Mouse (Mus musculus) heart, postnatal 14 days (tissue): ENCODE results near the gene Khdc1a. TPM values are rescaled to one million over a fixed set of nuclear protein-coding genes. Genes with fewer than 3 reads are reported as not detected.
A peak's percentile ranks its signal among the peaks of the same experiment; 100 is the strongest.
"Not testable (repeated sequence)": the region's sequence is repeated elsewhere in the genome, so short reads cannot be mapped to it uniquely, and the experiment has no call there.

Experiments
- DNase-seq, 2 experiments: peaks; one replicate each; pipeline ENCODE4 v3.0.0; 2021 to 2022
- intact Hi-C: fragments of 180-260 bp; cut with DNase I; formaldehyde crosslinking; loops from one replicate; pipeline ENCODE4 v1.15.1; 2025
- long read RNA-seq, 2 experiments: library from polyadenylated mRNA; stranded (forward); transcript quantifications; one replicate each; pipeline ENCODE4 v2.0.0; 2021
- total RNA-seq, 2 experiments: library from RNA; stranded (reverse); gene quantifications; 2 replicates each; pipeline ENCODE4 v1.2.3; 2021

Gene Khdc1a
- total RNA-seq, result not detected
- long read RNA-seq, experiment 1, result 0 reads
- long read RNA-seq, experiment 2, result 0 reads

DNA sequence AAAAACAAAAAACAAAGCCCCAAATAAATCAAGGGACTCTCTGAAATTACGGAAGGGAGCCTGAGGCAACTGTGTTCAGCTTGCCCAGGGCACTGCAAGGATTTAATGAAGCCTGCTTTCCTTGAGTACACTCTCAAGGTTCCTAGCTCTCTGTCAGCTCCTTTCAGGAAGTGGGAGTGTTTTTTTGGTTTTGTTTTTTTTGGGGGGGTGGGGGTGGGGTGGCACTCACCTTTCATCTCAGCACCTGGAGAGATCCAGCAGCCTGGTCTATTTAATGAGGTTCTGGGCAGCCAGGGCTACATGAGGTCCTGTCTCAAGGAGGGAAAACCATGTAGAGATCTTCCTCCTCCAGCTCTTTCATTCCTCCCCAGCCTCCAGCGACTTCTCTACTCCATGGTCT lies at the start of gene Khdc1a:
Khdc1a (plus strand) TSS at position 301 of the 400 bp plus-strand sequence.
- intact Hi-C loops, result loop anchor here (5.0 to 10.0 kb wide), 2 partner anchors 182 to 415 kb away; no protein-coding TSS in a partner anchor
- DNase-seq, result no peak

DNA sequence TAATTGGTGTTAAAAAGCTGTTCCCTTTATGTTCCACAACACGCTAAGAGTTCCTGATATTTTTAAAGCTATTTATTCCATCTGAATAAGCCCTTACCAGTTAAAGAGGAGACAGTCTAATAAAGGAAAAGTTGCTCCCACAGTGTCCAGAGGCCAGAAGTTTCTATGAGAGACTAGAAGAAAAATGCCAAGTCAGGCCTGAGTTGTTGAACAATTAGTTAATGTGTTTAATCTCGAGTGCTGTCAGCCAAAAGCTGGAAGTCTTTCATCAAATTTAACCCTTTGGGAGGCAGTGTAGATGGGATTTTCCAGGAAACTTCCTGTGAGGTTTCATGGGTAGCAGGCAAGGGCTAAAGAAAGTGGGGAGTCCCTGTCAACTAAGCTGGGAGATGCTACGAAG lies 49.6 kb upstream of the Khdc1a start:
- intact Hi-C loops, result no loop called here
- no peak for DNase-seq

DNA sequence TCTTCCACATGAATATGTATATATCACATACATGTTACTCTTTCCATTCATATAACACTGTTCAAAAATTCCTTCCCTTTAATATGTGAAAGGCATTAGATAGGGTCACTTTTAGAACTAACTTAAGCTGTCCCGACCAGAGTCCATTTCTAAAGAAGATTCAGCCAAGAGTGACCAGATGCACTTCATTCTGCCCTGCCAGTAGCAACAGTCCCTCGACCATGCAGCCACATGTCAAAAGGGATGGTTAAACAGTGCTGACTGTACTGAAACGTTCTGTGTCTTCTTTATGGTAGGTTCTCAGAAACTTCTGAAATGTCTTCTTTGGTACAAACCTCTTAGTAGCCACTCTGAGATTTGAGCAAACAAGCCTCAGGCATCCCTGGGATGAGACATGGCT lies 47.8 kb upstream of the Khdc1a start:
- intact Hi-C loops, result no loop called here
- no peak for DNase-seq

DNA sequence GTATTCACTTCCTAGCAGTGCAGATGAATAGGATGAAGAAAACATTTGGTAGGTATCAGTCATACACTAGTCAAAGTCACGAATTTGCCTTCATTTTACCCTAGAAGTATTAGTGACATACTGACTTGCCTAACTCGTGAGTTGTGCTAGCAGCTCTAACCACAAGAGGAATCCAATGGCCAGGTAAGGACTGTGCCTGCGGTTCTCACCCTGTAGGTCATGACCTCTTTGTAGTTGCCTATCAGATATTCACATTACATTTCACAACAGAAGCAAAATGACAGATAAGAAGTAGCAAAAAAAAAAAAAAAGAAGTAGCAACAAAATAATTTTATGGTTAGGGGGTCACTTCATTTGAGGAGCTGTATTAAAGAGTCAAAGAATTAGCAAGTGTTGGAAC lies 45.3 kb upstream of the Khdc1a start:
- DNase-seq, result no peak
- intact Hi-C loops, result no loop called here

DNA sequence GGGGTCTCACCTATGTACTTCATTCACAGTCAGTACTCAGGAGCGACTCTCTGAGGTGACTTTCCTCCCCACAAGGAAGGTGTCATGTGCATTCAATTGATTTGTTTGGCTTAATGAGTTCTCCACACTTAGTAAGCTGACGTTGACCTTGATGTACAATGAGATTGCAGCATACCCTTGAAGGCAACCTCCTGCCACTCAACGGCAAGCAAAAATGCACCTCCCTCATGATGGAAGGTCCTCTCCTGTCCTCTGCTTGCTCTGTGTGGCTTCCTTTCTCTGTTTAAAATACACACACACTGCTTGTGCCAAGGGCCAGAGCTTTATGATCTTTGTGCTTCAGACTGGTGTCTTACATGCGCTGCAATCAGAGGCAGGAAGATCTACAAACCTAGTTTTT lies 44.8 kb upstream of the Khdc1a start:
- DNase-seq, result no peak
- intact Hi-C loops, result no loop called here

DNA sequence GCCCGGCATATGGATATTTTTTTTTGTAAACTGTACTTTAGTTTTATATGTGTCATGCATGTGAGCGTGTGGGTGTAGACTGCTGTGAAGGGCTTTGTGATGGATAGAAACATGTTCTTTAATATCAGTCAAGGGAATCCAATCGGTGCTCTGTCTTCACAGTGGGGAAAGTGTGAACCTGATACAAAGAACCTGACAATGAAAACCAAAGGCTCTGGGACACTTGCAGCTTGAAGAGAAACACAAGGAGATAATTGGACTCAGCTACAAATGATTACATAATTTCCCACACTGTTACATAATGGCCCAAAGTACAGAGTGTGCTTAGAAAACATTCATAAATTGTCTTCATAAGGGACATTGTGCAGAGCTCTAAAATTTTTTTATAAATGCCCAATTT lies 44.0 kb upstream of the Khdc1a start:
- intact Hi-C loops, result no loop called here
- DNase-seq, result no peak

DNA sequence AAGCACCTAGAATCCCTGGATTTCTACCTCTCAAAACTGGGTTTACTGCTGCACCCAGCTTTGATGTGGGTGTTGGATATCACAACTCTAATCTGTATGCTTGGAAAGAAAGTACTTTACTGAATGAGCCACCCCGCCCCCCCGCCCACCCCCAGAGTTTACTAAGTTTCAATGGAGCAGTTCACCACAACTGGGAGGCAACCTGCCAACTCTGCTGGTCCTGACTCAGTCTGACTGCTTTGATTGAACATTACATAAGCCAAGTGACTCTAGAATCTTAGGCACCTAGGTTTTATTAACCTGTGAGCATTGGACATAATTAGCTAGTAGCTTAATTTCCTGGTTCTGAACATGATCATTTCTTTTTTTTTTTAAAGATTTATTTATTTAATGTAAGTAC lies 35.1 kb upstream of the Khdc1a start:
- no peak for DNase-seq
- intact Hi-C loops, result no loop called here

DNA sequence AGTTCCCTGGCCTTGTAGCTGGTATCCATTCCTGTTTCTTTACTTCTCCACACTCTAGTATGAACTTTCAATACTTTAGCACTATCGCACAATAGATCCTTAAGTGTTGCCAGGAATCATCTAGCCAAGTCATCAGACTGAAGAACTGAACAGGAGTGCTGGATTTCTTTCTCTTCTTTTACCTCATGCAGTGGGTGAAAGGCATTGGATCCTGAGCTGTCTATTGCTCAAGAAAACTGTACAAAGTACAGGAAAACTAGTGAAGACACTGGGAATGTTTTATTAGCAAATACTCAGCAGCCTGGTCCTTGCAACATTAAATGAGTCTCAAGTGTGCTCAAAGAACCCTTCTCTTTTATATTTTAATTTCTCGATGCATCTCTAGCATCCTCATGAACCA lies 33.7 kb upstream of the Khdc1a start:
- no peak for DNase-seq
- intact Hi-C loops, result no loop called here

DNA sequence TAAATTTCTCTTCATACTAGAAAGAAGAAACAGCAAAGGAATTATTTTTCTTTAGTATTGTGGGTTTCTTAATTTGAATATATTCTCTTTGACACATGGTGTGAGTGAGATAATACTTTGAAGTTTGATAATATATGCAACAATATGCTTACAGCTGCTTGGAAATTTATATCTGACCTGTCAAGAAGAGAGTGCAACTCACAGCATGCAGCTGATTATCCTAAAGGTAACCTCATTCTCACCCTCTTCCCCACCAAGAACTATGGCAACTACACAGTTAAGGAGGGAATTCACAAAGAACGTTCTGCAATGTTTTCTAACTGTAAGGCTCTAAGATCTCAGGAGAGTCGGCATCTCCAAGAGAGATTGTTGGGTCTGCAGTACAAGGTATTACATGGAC lies 33.1 kb upstream of the Khdc1a start:
- intact Hi-C loops, result no loop called here
- DNase-seq, result no peak

DNA sequence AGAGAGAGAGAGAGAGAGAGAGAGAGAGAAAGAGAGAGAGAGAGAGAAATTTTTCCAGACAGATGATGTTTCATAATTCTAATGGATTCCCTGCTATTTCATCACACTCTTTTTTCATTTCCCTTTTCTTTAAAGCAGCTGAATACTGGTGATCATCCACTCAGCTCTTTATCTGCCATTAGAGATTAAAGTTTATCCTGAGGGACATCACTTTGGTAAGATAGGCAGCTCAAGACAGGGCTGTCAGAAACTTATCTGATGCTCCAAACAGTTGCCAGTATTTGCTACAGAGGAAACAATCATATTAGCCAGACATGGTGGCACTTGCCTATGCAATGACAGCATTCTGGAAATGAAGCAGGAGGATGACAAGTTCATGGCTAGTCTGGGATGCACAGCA lies 31.2 kb upstream of the Khdc1a start:
- no peak for DNase-seq
- intact Hi-C loops, result no loop called here

DNA sequence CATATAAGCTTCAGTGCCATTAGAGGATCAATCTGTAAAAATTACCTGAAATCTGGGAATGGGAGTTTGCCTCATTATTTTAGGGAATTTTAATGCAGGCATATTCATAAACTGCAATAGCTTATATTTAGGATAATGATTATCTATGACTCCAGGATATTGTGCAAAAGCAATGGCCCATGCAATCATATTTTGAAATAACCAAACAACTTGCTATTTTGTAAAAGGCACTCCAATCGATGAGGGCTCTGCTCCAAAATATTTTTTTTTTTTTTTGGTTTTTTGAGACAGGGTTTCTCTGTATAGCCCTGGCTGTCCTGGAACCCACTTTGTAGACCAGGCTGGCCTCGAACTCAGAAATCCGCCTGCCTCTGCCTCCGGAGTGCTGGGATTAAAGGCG lies 29.2 kb upstream of the Khdc1a start:
- intact Hi-C loops, DNase-seq: not testable (repeated sequence)

DNA sequence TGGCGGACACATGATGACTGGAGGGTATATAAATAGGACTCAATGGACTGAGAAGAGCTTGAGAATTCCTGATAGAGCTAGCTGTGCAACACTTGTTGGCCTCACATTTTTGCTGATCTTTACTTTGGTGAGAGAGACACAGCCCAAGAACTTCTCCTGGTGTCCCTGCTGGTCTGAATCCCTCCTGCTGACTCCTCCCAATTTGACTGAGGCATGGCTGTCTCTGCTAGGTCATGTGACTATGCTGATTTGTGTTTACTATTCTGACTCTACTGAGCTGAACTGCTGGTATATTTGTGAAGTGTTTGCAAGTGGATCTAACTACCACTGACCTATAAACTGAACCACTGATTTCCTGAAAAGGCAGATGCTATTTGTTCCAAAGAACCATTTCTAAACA lies 27.8 kb upstream of the Khdc1a start:
- no peak for DNase-seq
- intact Hi-C loops, result no loop called here

DNA sequence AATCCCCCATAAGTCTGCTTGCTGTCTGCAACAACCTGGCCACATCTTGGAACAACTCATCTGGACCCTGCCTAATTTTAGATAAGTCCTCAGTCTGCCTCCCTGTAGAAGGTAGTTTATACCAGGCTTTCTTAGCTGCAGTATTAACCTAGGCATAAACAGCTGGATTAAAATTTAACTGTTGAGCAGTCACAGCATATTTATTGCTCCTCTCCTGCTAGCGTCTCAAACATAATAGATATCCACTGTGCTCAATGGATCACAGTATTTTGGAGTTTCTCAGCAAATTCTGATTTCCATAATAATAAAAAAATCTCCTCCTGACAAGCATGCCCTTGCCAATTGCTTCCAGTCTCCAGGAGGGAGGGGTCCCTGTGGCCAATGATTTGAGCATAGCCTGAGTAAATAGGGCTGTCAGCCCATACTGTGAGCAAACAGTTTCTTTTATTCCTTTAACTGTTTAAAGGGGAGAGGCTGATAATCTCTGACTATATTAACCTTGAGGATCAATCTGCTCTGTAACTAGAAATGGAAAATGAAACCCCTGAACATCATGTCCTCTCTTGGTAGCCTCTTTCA lies 25.4 kb upstream of the Khdc1a start:
- intact Hi-C loops, result no loop called here
- DNase-seq, result no peak

DNA sequence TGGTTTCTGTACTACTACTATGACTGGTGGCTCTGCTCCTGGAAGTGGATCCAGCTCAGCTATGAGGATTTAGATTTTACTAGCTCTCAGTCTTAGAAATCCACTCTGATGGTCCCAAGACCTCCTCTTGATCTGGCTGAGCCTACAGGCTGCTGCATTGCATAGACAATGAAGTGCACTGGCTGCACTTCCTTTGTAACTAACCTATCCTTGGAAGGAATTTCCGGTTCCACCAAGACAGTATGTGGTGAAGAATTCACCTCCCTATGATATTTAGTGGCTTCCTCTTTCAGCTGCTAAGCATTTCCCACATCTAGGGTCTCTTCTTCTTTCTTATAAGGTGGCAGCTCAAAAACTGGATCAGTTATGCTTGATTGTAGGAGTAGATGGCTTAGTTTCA lies 24.8 kb upstream of the Khdc1a start:
- intact Hi-C loops, result no loop called here
- DNase-seq, result no peak

DNA sequence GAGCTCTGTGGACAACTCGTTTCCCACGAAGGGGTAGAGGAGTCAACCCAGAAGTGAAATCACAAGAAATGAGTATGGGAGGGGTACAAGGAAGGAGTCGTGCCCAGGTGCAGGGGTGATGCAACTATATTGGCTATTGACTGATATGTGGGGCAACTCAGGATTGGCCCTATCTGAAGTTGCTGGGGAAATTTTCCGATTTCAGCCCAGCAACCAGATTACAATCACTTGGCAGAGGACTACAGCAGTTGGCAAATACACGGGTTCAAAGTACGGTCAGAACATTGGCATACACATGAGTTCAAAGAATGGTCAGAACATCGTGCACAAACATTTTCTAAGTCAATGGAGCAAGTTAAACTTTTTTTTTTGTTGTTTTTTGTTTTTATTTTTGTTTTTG lies 22.7 kb upstream of the Khdc1a start:
- intact Hi-C loops, result no loop called here
- DNase-seq, result no peak

DNA sequence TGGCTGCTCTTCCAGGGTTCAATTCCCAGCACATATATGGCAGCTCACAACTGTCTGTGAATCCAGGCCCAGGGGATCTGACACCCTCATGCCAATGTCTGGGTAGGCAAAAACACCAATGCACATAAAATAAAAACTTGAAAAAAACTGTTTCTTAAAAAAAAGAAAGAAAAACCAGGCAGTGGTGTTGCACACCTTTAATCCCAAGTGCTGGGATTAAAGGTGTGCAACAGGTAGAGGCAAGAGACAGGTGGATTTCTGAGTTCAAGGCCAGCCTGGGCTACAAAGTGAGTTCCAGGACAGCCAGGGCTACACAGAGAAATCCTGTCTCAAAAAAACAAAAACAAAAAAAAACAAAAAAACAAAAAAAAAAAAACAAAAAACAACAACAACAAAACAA lies 18.3 kb upstream of the Khdc1a start:
- intact Hi-C loops, DNase-seq: not testable (repeated sequence)

DNA sequence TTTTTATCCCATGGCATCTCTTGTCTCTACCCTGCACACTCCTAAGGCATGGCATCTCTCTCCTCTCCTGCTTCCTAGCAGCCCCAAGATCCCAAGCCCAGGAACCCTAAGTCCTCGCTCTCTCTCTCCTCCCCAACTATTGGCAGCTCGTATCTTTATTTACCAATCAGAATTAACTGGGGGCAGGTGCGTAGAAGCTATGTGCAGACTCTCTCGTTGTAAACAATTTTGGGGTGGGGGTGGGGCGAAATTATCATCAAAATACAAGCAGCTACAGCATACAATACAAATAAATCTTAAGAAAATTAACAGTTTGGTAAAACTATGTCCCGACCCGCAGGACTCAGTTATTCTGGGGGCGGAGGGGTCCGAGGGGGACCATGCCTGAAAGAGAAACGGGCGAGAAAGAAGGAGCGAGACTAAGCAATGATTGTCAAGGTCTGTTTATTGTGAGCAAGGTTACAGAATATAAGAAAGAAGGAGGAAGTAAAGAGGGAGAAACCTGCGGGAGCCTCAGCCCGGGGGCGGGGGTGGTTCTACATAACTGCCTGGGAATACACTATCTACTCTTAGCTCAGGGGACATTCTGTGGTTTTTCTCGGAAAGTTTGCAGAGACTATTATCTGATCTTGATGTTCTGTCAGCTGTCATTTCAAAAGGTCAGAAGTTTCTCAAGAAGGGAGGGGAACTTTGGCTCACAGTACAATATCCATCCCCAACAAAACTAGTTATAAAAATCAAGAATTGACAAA lies 16.0 kb upstream of the Khdc1a start:
- intact Hi-C loops, result no loop called here
- DNase-seq, result no peak

DNA sequence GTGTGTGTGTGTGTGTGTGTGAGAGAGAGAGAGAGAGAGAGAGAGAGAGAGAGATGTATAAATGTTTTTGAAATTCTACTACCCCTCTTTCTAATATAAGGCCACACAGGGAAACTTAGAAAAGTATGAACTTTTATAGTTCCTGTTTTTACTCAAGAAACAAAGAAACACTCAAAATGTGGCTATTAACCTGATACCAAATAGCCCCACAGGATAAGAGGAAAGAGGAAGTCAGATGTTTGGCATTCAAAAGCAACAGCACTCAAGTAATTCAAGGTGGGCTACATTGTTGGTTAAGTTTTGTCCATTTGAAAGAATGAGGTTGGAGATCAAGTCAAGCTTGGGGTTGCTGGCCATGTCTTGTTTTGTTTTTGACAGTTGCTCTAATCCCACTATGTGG lies 13.6 kb upstream of the Khdc1a start:
- DNase-seq, result no peak
- intact Hi-C loops, result no loop called here

DNA sequence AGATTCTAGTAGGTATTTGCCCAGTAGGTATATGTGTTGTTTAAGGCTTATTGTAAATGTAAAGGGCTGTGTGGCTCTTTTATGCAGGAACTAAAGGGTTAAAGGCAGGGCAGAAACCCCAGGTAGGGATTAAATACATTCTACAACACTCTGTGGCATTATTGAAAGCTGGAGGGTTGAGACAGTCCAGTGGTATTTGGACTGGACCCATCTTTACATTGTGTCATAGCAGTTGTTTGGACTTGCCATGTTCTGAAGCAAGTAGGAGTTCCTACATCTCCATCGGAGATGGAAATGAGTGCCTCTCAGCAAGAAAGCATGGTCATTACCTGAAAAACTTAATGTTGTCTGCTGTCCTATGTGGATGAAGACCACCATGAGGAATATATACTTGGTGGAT lies 8.7 kb upstream of the Khdc1a start:
- intact Hi-C loops, result loop anchor here (10.0 kb wide), 1 partner anchor 406 kb away; no protein-coding TSS in a partner anchor
- no peak for DNase-seq

DNA sequence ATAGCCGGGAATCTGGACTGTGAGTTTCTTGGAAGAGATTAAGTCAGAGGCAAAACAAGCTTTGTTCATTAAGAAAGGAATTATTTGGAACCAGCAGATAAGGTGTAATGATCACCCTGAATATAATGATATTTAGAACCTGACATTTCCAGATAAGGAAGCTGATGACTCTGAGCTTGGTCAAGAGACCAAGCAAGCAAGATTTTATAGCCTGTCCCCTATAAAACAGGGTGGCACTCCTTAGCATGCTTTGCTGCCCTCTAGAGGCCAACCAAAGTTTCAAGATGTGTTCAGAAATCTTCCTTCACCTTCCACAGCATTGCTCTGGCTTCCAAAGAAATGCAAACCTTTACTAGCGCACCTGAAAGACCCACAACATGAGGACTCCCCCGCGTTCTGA lies 5.2 kb upstream of the Khdc1a start:
- intact Hi-C loops, result loop anchor here (2.0 to 10.0 kb wide), 2 partner anchors 125 to 409 kb away; partner anchors contain the start of gene Tmem14a
- peak; percentile 55 to 74 for DNase-seq

DNA sequence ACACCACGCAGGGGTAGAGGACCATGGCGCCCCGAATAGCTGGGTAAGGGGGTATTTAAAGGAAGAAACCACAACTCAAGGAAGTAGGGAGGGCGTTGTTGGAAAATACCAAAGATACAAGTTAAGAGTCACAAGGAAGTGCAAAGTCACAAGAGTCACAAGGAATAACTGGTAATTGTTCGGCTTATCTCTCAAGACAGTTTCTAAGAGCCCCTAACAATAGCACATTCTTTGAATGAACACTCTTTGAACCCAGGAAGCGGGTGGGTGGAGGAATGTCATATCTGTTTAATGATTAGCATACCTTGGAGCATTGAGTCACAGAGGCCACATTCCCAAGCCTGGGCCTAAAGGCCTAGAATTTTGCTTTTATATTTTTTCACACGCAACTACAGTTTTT lies 4.7 kb upstream of the Khdc1a start:
- intact Hi-C loops, result loop anchor here (2.0 to 10.0 kb wide), 3 partner anchors 126 to 410 kb away; partner anchors contain the start of gene Tmem14a
- DNase-seq, result not testable (repeated sequence)

DNA sequence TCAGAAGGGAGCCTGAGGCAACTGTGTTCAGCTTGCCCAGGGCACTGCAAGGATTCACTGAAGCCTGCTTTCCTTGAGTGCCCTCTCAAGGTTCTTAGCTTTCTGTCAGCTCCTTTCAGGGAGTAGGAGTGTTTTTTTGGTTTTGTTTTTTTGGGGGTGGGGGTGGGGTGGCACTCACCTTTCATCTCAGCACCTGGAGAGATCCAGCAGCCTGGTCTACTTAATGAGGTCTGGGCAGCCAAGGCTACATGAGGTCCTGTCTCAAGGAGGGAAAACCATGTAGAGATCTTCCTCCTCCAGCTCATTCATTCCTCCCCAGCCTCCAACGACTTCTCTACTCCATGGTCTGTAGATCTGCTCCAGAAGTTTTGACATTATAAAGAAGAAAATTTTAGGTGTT lies 18.6 kb downstream of the Khdc1a start, which contains the start of gene Khdc1c:
Khdc1c (plus strand) TSS at position 301 of the 400 bp plus-strand sequence.
- intact Hi-C loops, DNase-seq: not testable (repeated sequence)
